Mouse (Mus musculus): ENCODE results near the gene Hoga1.

- TF ChIP-seq CTCF (IDR thresholded peaks at IDR 0.05; ENCODE audit: control insufficient read depth, insufficient read depth, insufficient replicate concordance, low read depth, low read length) (no peak), POLR2A (IDR thresholded peaks at IDR 0.05; ENCODE audit: control insufficient read depth, low read depth, low read length) (no peak)
Measured at GRCm38 (mm10) chr19:41997090-41997489, 48.3 kb upstream of the Hoga1 start.

Data from testis, adult 2 months (tissue).